In genomic region chr5:130089177-130089576, GRCm38 (mm10) we compare ENCODE assay signal across 13 mouse cellular contexts. TPM values are rescaled to one million over a fixed set of nuclear protein-coding genes. Genes with fewer than 3 reads are reported as not detected.
DNase-seq lines count a peak whose midpoint lies in the region; ATAC-seq and TF ChIP-seq lines count a peak whose summit lies in the region.
"Had no signal": no experiment of that assay in that cellular context is flagged by ENCODE, and none has a peak within 500 bp of the region (broad histone marks: within the 10 kb centered on the region; RNA-seq: fewer than 3 reads in every experiment).

No protein-coding gene starts in this region.

- no peak for TF ChIP-seq CTCF in liver, postnatal 0 days (IDR thresholded peaks at IDR 0.05; ENCODE audit: low read depth)
- TF ChIP-seq CTCF in stomach, postnatal 0 days (IDR thresholded peaks at IDR 0.05; ENCODE audit: low read depth), result no peak
- no peak for TF ChIP-seq CTCF in thymus, adult 2 months (IDR thresholded peaks at IDR 0.05; ENCODE audit: borderline replicate concordance, control insufficient read depth, extremely low read depth, insufficient read depth, low read length, poor library complexity)

- no peak overlapping the region for H3K4me2 ChIP-seq in embryonic facial prominence, embryonic 14.5 days (ENCODE audit: low read depth, low read length)
- no peak overlapping the region for H3K4me2 ChIP-seq in liver, postnatal 0 days (ENCODE audit: low read depth, low read length)
- H3K4me2 ChIP-seq in stomach, postnatal 0 days (replicated peaks; ENCODE audit: low read depth), result no peak overlapping the region

- no peaks in the 10 kb centered on the region for H3K27me3 ChIP-seq in embryonic facial prominence, embryonic 14.5 days (replicated peaks; ENCODE audit: control insufficient read depth, insufficient read depth, low read length)
- no peaks in the 10 kb centered on the region for H3K27me3 ChIP-seq in embryonic facial prominence, embryonic 10.5 days (replicated peaks; ENCODE audit: low read depth, poor library complexity, severe bottlenecking)
- no peaks in the 10 kb centered on the region for H3K27me3 ChIP-seq in liver, postnatal 0 days (ENCODE audit: insufficient read depth, low read length)
- H3K27me3 ChIP-seq in stomach, postnatal 0 days (ENCODE audit: control insufficient read depth, insufficient read depth, low read length), result no peaks in the 10 kb centered on the region
- H3K27me3 ChIP-seq in thymus, adult 2 months (ENCODE audit: control insufficient read depth, insufficient read depth, low read length), result no peaks in the 10 kb centered on the region

- no peak overlapping the region for H3K9ac ChIP-seq in embryonic facial prominence, embryonic 14.5 days (ENCODE audit: low read depth, low read length)
- H3K9ac ChIP-seq in liver, postnatal 0 days (replicated peaks), result no peak overlapping the region
- no peak overlapping the region for H3K9ac ChIP-seq in stomach, postnatal 0 days (ENCODE audit: low read length)

- peak; percentile 41 for DNase-seq in embryonic facial prominence, embryonic 14.5 days (ENCODE audit: low spot score)
- no peak for DNase-seq in embryonic facial prominence, embryonic 10.5 days (ENCODE audit: low spot score)
- peak; percentile 20 for DNase-seq in lung, postnatal 36 days
- DNase-seq in lung, postnatal 25 days (ENCODE audit: low spot score), result no peak
- no peak for DNase-seq in liver, postnatal 0 days
- DNase-seq in stomach, postnatal 0 days (ENCODE audit: low spot score), result no peak
- DNase-seq in thymus, adult 2 months, result no peak
- DNase-seq in frontal cortex, postnatal 14 days (ENCODE audit: low spot score in 2 of 2), result no peak
- DNase-seq: cerebellum, adult 9-10 months; heart, postnatal 4 days; kidney, adult 9 months; lung, postnatal 10 days; retina, postnatal 1 day had no signal

- no peaks in the 10 kb centered on the region for H3K4me1 ChIP-seq in embryonic facial prominence, embryonic 14.5 days (ENCODE audit: control insufficient read depth, insufficient read depth, low read length)
- 0 out of 2 replicates have a peak, but pooled peaks cover 3% of the 10 kb centered on the region for H3K4me1 ChIP-seq in embryonic facial prominence, embryonic 10.5 days
- H3K4me1 ChIP-seq in liver, postnatal 0 days (ENCODE audit: insufficient read depth), result peaks cover 16% of the 10 kb centered on the region; the same call in 1 of the 2 replicates
- 0 out of 2 replicates have a peak, but pooled peaks cover 2% of the 10 kb centered on the region for H3K4me1 ChIP-seq in stomach, postnatal 0 days (replicated peaks; ENCODE audit: control insufficient read depth, insufficient read depth)
- no peaks in the 10 kb centered on the region; the same call in 1 of the 2 replicates for H3K4me1 ChIP-seq in thymus, adult 2 months (replicated peaks; ENCODE audit: control insufficient read depth, insufficient read depth, low read length)

- no peak overlapping the region for H3K4me3 ChIP-seq in embryonic facial prominence, embryonic 14.5 days (ENCODE audit: low read depth, low read length)
- H3K4me3 ChIP-seq in embryonic facial prominence, embryonic 10.5 days, result no peak overlapping the region
- no peak overlapping the region for H3K4me3 ChIP-seq in liver, postnatal 0 days (ENCODE audit: low read depth, low read length)
- no peak overlapping the region for H3K4me3 ChIP-seq in stomach, postnatal 0 days (ENCODE audit: low read depth, low read length)
- no peak overlapping the region for H3K4me3 ChIP-seq in thymus, adult 2 months (ENCODE audit: control insufficient read depth, insufficient read depth, low read length)

- no peak for TF ChIP-seq POLR2A in thymus, adult 2 months (IDR thresholded peaks at IDR 0.05; ENCODE audit: control insufficient read depth, extremely low read depth, insufficient read depth, low read length, poor library complexity)

- TF ChIP-seq EP300 in liver, postnatal 0 days (IDR thresholded peaks at IDR 0.05; ENCODE audit: low read depth), result no peak
- TF ChIP-seq EP300 in stomach, postnatal 0 days (optimal IDR thresholded peaks at IDR 0.05), result no peak

- peaks cover 30% of the 10 kb centered on the region for H3K36me3 ChIP-seq in embryonic facial prominence, embryonic 14.5 days (ENCODE audit: control insufficient read depth, insufficient read depth, low read length)
- H3K36me3 ChIP-seq in embryonic facial prominence, embryonic 10.5 days (replicated peaks), result peaks cover 64% of the 10 kb centered on the region
- no peaks in the 10 kb centered on the region for H3K36me3 ChIP-seq in liver, postnatal 0 days (replicated peaks; ENCODE audit: insufficient read depth, low read length)
- H3K36me3 ChIP-seq in stomach, postnatal 0 days (ENCODE audit: control insufficient read depth, insufficient read depth, low read length), result no peaks in the 10 kb centered on the region
- H3K36me3 ChIP-seq in thymus, adult 2 months (ENCODE audit: control insufficient read depth, insufficient read depth, low read length), result no peaks in the 10 kb centered on the region

- WGBS in embryonic facial prominence, embryonic 14.5 days, result 68% methylated on average over 6 of the region's 7 CpGs
- WGBS in embryonic facial prominence, embryonic 10.5 days, result 89% methylated on average over 7 of the region's 7 CpGs
- 30% methylated on average over 7 of the region's 7 CpGs for WGBS in liver, postnatal 0 days (ENCODE audit: insufficient replicate concordance)
- 58% methylated on average over 7 of the region's 7 CpGs for WGBS in stomach, postnatal 0 days
- WGBS in thymus, adult 2 months, result 11% methylated on average over 7 of the region's 7 CpGs

- 0 out of 2 replicates have a peak, but pooled peaks cover 5% of the 10 kb centered on the region for H3K9me3 ChIP-seq in embryonic facial prominence, embryonic 14.5 days (ENCODE audit: control insufficient read depth, low read length)
- H3K9me3 ChIP-seq in embryonic facial prominence, embryonic 10.5 days, result no peaks in the 10 kb centered on the region
- H3K9me3 ChIP-seq in liver, postnatal 0 days (ENCODE audit: low read length), result no peaks in the 10 kb centered on the region
- H3K9me3 ChIP-seq in stomach, postnatal 0 days (ENCODE audit: control insufficient read depth, low read length), result no peaks in the 10 kb centered on the region

- no peak overlapping the region for H3K27ac ChIP-seq in embryonic facial prominence, embryonic 14.5 days (replicated peaks; ENCODE audit: low read depth, low read length)
- H3K27ac ChIP-seq in embryonic facial prominence, embryonic 10.5 days (replicated peaks), result no peak overlapping the region
- H3K27ac ChIP-seq in liver, postnatal 0 days (ENCODE audit: low read depth), result peak overlapping the region; percentile 57
- H3K27ac ChIP-seq in stomach, postnatal 0 days (replicated peaks), result peak overlapping the region; percentile 61; the same call in 1 of the 2 replicates
- no peak overlapping the region for H3K27ac ChIP-seq in thymus, adult 2 months (ENCODE audit: control insufficient read depth, insufficient read depth, low read length)

- peak; percentile 37; the same call in 1 of the 2 replicates for ATAC-seq in embryonic facial prominence, embryonic 14.5 days (ENCODE audit: low read depth)
- peak; percentile 12; the same call in 1 of the 2 replicates for ATAC-seq in liver, postnatal 0 days
- no peak for ATAC-seq in stomach, postnatal 0 days (ENCODE audit: low FRiP score, low TSS enrichment)

RNA-seq across cellular contexts. Expression of gene Tpst1, which starts 16.1 kb away (rescaled TPM):
- polyA plus RNA-seq in embryonic facial prominence, embryonic 14.5 days (2014; fragmentation: Nextera tagmentation; extraction: Ambion mirVana), result 94.0 and 102 TPM in 2 replicates
- 52.3 and 55.6 TPM in 2 replicates for polyA plus RNA-seq in embryonic facial prominence, embryonic 10.5 days (2016; fragmentation: Nextera tagmentation; extraction: Ambion mirVana)
- polyA plus RNA-seq in liver, postnatal 0 days (2015; fragmentation: Nextera tagmentation; extraction: Ambion mirVana), result 23.8 and 26.0 TPM in 2 replicates
- polyA plus RNA-seq in stomach, postnatal 0 days (2015; fragmentation: Nextera tagmentation; extraction: Ambion mirVana), result 44.5 and 47.3 TPM in 2 replicates
- polyA plus RNA-seq in thymus, adult 2 months (2012; rRNA removed), result 8.4 and 9.5 TPM in 2 replicates

RNA-seq across cellular contexts. Expression of gene Kctd7, which starts 55.5 kb away (rescaled TPM):
- 5.8 and 6.5 TPM in 2 replicates for polyA plus RNA-seq in embryonic facial prominence, embryonic 14.5 days (2014; fragmentation: Nextera tagmentation; extraction: Ambion mirVana)
- polyA plus RNA-seq in embryonic facial prominence, embryonic 10.5 days (2016; fragmentation: Nextera tagmentation; extraction: Ambion mirVana), result 4.7 and 5.1 TPM in 2 replicates
- polyA plus RNA-seq in liver, postnatal 0 days (2015; fragmentation: Nextera tagmentation; extraction: Ambion mirVana), result 3.6 and 3.9 TPM in 2 replicates
- polyA plus RNA-seq in stomach, postnatal 0 days (2015; fragmentation: Nextera tagmentation; extraction: Ambion mirVana), result 2.3 and 2.4 TPM in 2 replicates
- 6.9 and 7.9 TPM in 2 replicates for polyA plus RNA-seq in thymus, adult 2 months (2012; rRNA removed)

Comparison
In these comparisons a context has a peak if more than half of its experiments do, and no peak if none do; other contexts are left out.
1. DNase-seq: peak in embryonic facial prominence, embryonic 14.5 days (single experiment) and lung, postnatal 36 days (single experiment); none in embryonic facial prominence, embryonic 10.5 days (single experiment), lung, postnatal 25 days (single experiment), liver, postnatal 0 days (single experiment), stomach, postnatal 0 days (single experiment), thymus, adult 2 months (single experiment) and frontal cortex, postnatal 14 days (0 of 2).
2. H3K27ac ChIP-seq: peak in liver, postnatal 0 days (single experiment) and stomach, postnatal 0 days (single experiment); none in embryonic facial prominence, embryonic 14.5 days (single experiment), embryonic facial prominence, embryonic 10.5 days (single experiment) and thymus, adult 2 months (single experiment).